Mouse (Mus musculus): ENCODE results near the gene Kctd3.

DNA sequence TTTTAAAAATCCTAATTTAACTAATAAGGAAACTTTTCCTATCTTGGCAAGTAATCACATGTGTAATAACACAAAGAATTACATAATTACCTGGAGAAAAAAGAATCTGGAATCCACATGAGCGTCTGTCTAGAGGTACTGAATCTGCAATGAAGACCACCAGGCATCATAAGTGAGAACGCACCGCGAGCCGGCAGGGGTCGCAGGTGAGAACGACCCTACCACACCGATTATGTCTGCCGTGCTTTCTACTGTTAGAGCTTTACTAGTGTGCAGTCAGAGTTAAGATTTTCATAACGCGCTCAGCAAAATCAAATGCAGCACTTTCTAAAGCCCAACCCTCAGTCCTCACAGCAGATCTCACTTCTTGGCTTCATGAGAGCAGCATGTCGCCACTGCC is 5.8 kb downstream of the Kctd3 start:
- TF ChIP-seq CTCF (IDR thresholded peaks at IDR 0.05; ENCODE audit: extremely low read depth, insufficient read depth, insufficient read length, insufficient replicate concordance) (no peak), POLR2A (IDR thresholded peaks at IDR 0.05; ENCODE audit: low read depth, low read length) (no peak)
